Mouse (Mus musculus) left cerebral cortex, postnatal 36 days (tissue): Measurements from ENCODE around the gene Gm498. TPM values are rescaled to one million over a fixed set of nuclear protein-coding genes. Genes with fewer than 3 reads are reported as not detected.
A peak's percentile ranks its signal among the peaks of the same experiment; 100 is the strongest.

Experiments
- DNase-seq, 2 experiments: peaks; one replicate each; pipeline ENCODE4 v3.0.0; 2021 to 2022; ENCODE audit warnings: low spot score in 2 of 2, mixed read lengths in 1 of 2
- intact Hi-C: fragments of 180-260 bp; cut with DNase I; formaldehyde crosslinking; loops from one replicate; pipeline ENCODE4 v1.15.1; 2025
- microRNA-seq: library from miRNA; unstranded; fragments of <30 nt; microRNA quantifications from one replicate; pipeline ENCODE4 v1.2.0, GENCODE M21; 2022
- total RNA-seq, 2 experiments: library from RNA; stranded (reverse); gene quantifications; 2 replicates each; pipeline ENCODE4 v1.2.3; 2021

Gm498 gene
- total RNA-seq, 2 experiments from 2014 or later, result not detected

DNA sequence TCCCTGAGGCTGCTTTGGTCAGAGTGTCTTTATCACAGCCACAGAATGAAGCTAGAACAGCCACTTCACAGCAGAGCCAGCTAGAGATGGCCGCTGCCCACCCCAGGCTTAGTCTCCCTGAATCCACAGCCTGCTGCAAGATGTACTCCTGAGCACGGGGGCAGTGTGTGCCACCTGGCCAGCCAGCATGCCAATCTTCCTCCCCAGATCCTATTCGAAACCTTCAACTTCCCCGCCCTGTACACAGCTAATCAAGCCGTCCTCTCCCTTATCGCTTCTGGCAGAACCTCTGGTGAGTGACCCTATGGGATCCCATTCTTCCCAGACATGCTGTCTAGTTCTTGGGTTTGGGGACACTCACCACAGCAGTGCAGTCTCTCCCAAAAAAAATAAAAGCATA, 17.1 kb downstream of the Gm498 start:
- intact Hi-C loops, result no loop called here
- DNase-seq, result no peak

- DNase-seq, result peak in 1 of 2 experiments; percentile 29
- intact Hi-C loops, result loop anchor here (10.0 kb wide), 1 partner anchor 284 kb away; no protein-coding TSS in a partner anchor
Measured at GRCm38 (mm10) chr7:143891146-143891545, 24.5 kb downstream of the Gm498 start.

GRCm38 (mm10) chr7:143892361-143892760, 25.7 kb downstream of the Gm498 start:
- DNase-seq, result no peak
- intact Hi-C loops, result loop anchor here (10.0 kb wide), 1 partner anchor 282 kb away; no protein-coding TSS in a partner anchor

- intact Hi-C loops, result loop anchor here (2.0 kb wide), 1 partner anchor 172 kb away; no protein-coding TSS in a partner anchor
- no peak for DNase-seq
Measured at GRCm38 (mm10) chr7:143900667-143901066, 34.0 kb downstream of the Gm498 start.

- peak in 1 of 2 experiments; percentile 8 for DNase-seq
- intact Hi-C loops, result no loop called here
Measured at GRCm38 (mm10) chr7:143905176-143905575, 38.5 kb downstream of the Gm498 start.

GRCm38 (mm10) chr7:143905606-143906005, 39.0 kb downstream of the Gm498 start:
- intact Hi-C loops, result no loop called here
- peak; percentile 27 to 33 for DNase-seq

- intact Hi-C loops, result no loop called here
- no peak for DNase-seq
Measured at GRCm38 (mm10) chr7:143913611-143914010, 47.0 kb downstream of the Gm498 start.

DNA sequence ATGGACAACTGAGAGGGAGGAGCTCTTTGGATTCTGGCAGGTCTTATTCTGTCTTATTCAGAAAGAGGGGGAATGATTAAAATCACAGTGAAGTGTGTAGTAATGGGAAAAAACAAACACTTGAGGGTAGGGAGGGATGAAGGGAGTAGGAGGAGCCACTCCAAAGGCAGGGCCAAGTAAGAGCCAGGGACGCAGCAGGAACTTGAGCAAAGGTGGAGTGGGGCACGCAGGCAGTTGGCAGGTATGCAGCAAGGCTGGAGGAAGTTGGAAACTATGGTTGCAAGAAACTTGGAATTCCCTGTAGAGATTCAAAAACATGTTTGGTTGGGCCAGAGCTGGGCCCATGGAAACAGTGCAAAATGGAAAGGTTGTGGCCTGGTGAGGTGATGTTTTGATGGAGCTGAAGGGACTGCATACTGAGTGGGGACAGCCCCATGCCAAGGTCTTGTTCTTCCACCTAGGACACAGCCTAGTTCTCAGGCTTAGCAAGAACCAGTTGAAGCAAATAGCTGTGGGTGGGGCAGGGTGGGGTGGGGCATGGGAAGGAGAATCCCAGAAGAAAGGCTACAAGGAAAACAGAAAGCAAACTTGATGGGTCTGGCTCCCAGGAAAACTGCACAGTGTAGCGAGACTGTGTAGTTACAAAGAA, 52.5 kb downstream of the Gm498 start:
- intact Hi-C loops, result no loop called here
- no peak for DNase-seq

DNA sequence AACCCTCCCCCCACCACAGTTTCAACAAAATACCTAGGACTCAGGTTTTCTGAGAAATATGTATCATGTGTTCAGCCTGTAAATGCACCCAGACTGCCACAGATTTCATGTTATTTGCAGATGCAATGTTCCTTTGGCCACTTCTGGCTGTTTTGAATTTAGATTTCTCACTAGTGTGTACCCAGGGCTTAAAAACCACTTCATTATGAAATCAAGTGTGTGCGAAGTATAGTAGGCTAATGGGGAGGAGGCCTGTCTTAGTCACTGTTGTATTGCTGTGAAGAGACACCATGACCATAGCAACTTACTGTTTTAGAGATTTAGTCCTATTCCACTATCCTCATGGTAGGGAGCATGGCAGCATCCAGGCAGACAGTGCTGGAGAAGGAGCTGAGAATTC, 63.3 kb downstream of the Gm498 start:
- intact Hi-C loops, result no loop called here
- no peak for DNase-seq

DNA sequence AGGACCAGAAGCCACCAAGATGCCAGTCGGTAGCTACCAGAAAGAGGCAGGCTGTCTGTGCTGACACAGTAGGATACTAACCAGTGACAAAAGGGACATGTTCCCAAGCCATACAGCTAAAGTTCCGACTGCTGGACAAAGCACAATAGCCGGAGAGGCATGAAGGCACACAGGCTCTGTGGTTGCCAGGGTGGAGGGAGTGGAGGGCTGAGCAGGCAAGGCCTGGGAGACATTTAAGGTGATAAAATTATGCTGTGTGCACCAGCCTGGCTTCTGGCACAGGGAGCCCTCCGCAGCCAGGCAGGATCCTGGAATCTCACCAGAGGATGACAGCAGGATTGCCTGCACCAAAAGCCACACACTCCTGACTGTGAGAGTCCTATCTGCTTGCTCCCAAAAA, 72.0 kb downstream of the Gm498 start:
- DNase-seq, result peak; percentile 8 to 10
- intact Hi-C loops, result no loop called here

DNA sequence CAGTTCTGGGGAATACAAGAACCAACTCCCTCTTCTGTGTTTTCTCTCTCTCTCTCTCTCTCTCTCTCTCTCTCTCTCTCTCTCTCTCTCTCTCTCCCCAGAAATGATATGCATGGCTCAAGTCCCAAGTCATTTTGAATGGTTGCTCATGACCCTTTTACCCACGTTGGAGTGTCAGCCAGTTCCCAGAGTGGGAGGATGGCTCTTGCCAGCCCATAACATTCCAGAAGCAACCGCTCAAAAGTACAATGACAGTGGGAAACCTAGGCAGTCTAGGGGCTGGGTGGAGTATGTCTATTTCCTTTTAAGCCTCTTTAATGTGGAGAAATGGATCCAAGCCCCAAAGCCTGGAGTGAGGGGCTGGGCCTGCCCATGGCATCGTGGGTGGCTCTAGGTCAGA, 72.8 kb downstream of the Gm498 start:
- no peak for DNase-seq

GRCm38 (mm10) chr7:143942941-143943691, 76.5 kb downstream of the Gm498 start:
- DNase-seq, result no peak

More for the DNA sequence above, 72.8 kb downstream of the Gm498 start:
- intact Hi-C loops, result no loop called here

GRCm38 (mm10) chr7:143944421-143944980, 77.9 kb downstream of the Gm498 start:
- DNase-seq, result no peak
- intact Hi-C loops, result no loop called here

More at GRCm38 (mm10) chr7:143942941-143943691, 76.5 kb downstream of the Gm498 start:
- intact Hi-C loops, result no loop called here

Small RNA genes lying within 50 kb of the gene (microRNA-seq; reads per million reads assigned to microRNA genes)
- not detected for gene Mir6404

Other genes with a start within 250 kb of the Gm498 start
- under 1 TPM in 1 of 2 experiments, not detected in 1; 0.11 TPM for gene Tnfrsf26, start 238.1 kb upstream of the Gm498 start, total RNA-seq
- gene Tnfrsf22, start 217.2 kb upstream of the Gm498 start, total RNA-seq, result 1 to 10 TPM in 1 of 2 experiments, under 1 TPM in 1; 0.84 to 1.8 TPM
- 1 to 10 TPM in 1 of 2 experiments, under 1 TPM in 1; 0.86 to 1.6 TPM for gene Tnfrsf23, start 181.0 kb upstream of the Gm498 start, total RNA-seq
- 10 to 100 TPM; 31.3 to 43.6 TPM for gene Osbpl5, start 109.9 kb upstream of the Gm498 start, total RNA-seq
- not detected for gene Mrgprg, start 99.8 kb upstream of the Gm498 start, total RNA-seq
- 1 to 10 TPM; 6.7 to 7.1 TPM for gene Mrgpre, start 82.3 kb upstream of the Gm498 start, total RNA-seq
- 1 to 10 TPM; 5.1 to 7.1 TPM for gene Nadsyn1, start 44.0 kb upstream of the Gm498 start, total RNA-seq
- gene Dhcr7, start 43.7 kb upstream of the Gm498 start, total RNA-seq, result 10 to 100 TPM; 38.3 to 42.2 TPM
- 100 to 1,000 TPM; 133 to 174 TPM for gene Shank2, start 135.1 kb downstream of the Gm498 start, total RNA-seq